9 mouse cellular contexts compared by ENCODE assay signal in the genomic region with DNA sequence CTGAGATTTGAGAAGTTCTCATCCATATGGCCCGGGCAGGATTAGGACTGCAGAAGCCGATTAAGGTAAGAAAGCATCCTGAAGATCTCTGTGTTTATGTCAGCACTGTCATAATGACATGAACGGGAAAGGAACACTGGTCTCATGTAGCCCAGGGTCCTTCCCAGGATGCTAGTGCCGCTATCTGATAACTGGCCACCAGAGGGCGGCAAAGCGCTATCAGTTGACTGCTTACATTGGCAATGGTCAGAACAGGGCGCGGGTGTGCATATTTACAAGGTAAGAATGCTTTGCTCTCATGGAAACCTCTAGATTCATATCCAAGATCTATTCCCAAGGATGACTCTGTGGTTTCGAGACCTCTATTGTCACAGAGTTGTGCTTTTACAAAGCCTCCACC. TPM values are rescaled to one million over a fixed set of nuclear protein-coding genes. Genes with fewer than 3 reads are reported as not detected.
DNase-seq lines count a peak whose midpoint lies in the region; ATAC-seq and TF ChIP-seq lines count a peak whose summit lies in the region.
"Had no signal": no experiment of that assay in that cellular context is flagged by ENCODE, and none has a peak within 500 bp of the region (broad histone marks: within the 10 kb centered on the region; RNA-seq: fewer than 3 reads in every experiment).

No protein-coding gene starts in this region.

- no peak overlapping the region for H3K4me3 ChIP-seq in CH12.LX (replicated peaks in 1 of 3; ENCODE audit: low read depth in 2 of 3, low read length in 2 of 3, poor library complexity in 1 of 3)
- no peak overlapping the region for H3K4me3 ChIP-seq in forebrain, embryonic 10.5 days
- H3K4me3 ChIP-seq in lung, embryonic 14.5 days (ENCODE audit: low read depth, low read length), result no peak overlapping the region
- H3K4me3 ChIP-seq: embryonic facial prominence, embryonic 15.5 days had no signal

- in situ Hi-C loops in CH12.LX (cut with MboI; ENCODE audit: low pct_ligation_motif_present, low pct_unique_long_range_greater_than_20kb, low sequenced_read_pairs), result loop anchor here (25.0 kb wide), 2 partner anchors 1499 to 1824 kb away; partner anchors contain the start of gene Aktip

- no peaks in the 10 kb centered on the region for H3K27me3 ChIP-seq in CH12.LX (replicated peaks)
- H3K27me3 ChIP-seq in forebrain, embryonic 10.5 days (ENCODE audit: poor library complexity, severe bottlenecking), result no peaks in the 10 kb centered on the region
- H3K27me3 ChIP-seq in lung, embryonic 14.5 days (ENCODE audit: insufficient read depth, low read length), result no peaks in the 10 kb centered on the region
- H3K27me3 ChIP-seq: embryonic facial prominence, embryonic 15.5 days had no signal

- H3K4me1 ChIP-seq in CH12.LX (ENCODE audit: control insufficient read depth in 1 of 2, insufficient read depth in 2 of 2), result no peaks in the 10 kb centered on the region
- no peaks in the 10 kb centered on the region for H3K4me1 ChIP-seq in forebrain, embryonic 10.5 days
- no peaks in the 10 kb centered on the region for H3K4me1 ChIP-seq in lung, embryonic 14.5 days (ENCODE audit: insufficient read depth)
- H3K4me1 ChIP-seq: embryonic facial prominence, embryonic 15.5 days had no signal

- intact Hi-C loops in heart, postnatal 10 days (cut with DNase I), result loop anchor here (1.0 to 10.0 kb wide), 4 partner anchors 37 to 483 kb away; partner anchors contain the start of gene Ces1a

- peak; percentile 76 for ATAC-seq in lung, embryonic 14.5 days (ENCODE audit: insufficient read depth)

- no peak overlapping the region for H3K4me2 ChIP-seq in CH12.LX (ENCODE audit: insufficient read depth, low read depth, poor library complexity, severe bottlenecking)
- H3K4me2 ChIP-seq in lung, embryonic 14.5 days, result no peak overlapping the region
- H3K4me2 ChIP-seq: embryonic facial prominence, embryonic 15.5 days had no signal

- peak; percentile 64 for DNase-seq in CH12.LX (ENCODE audit: extremely low read depth)
- peak; percentile 83 for DNase-seq in brain, adult 2 months (ENCODE audit: low read depth, low spot score)
- peak; percentile 82 for DNase-seq in forebrain, embryonic 10.5 days (ENCODE audit: extremely low spot score, low spot score)
- peak; percentile 85 to 92 for DNase-seq in heart, postnatal 10 days
- peak; percentile 37 for DNase-seq in large intestine, adult 2 months (ENCODE audit: low read depth, low spot score)
- DNase-seq in lung, embryonic 14.5 days, result peak; percentile 97
- DNase-seq in ovary, adult 18-20 months (ENCODE audit: low spot score), result peak; percentile 32
- DNase-seq in thymus, postnatal 25 days, result peak; percentile 61

- no peaks in the 10 kb centered on the region for H3K36me3 ChIP-seq in CH12.LX (replicated peaks in 1 of 2; ENCODE audit: control insufficient read depth in 1 of 2, insufficient read depth in 1 of 2, low read length in 1 of 2)
- no peaks in the 10 kb centered on the region for H3K36me3 ChIP-seq in forebrain, embryonic 10.5 days (replicated peaks)
- H3K36me3 ChIP-seq in lung, embryonic 14.5 days (ENCODE audit: insufficient read depth), result no peaks in the 10 kb centered on the region
- H3K36me3 ChIP-seq: embryonic facial prominence, embryonic 15.5 days had no signal

- peaks cover 2% of the 10 kb centered on the region for H3K9me3 ChIP-seq in CH12.LX (replicated peaks; ENCODE audit: low read length)
- no peaks in the 10 kb centered on the region for H3K9me3 ChIP-seq in forebrain, embryonic 10.5 days
- no peaks in the 10 kb centered on the region for H3K9me3 ChIP-seq in lung, embryonic 14.5 days (ENCODE audit: low read depth, low read length)
- H3K9me3 ChIP-seq: embryonic facial prominence, embryonic 15.5 days had no signal

- no peak for TF ChIP-seq EP300 in CH12.LX (IDR thresholded peaks at IDR 0.05; ENCODE audit: low read length)

- peak; percentile 80 to 81 for TF ChIP-seq CTCF in CH12.LX (conservative IDR thresholded peaks at IDR 0.05 in 1 of 2, IDR thresholded peaks at IDR 0.05 in 1 of 2; ENCODE audit: low read depth in 2 of 2, low read length in 2 of 2)
- TF ChIP-seq CTCF in lung, embryonic 14.5 days (IDR thresholded peaks at IDR 0.05; ENCODE audit: low read depth), result peak; percentile 98

- H3K79me2 ChIP-seq in CH12.LX (replicated peaks; ENCODE audit: control insufficient read depth, extremely low read depth, insufficient read depth, poor library complexity, severe bottlenecking), result no peaks in the 10 kb centered on the region

- dilution Hi-C loops in CH12.LX (cut with MboI; ENCODE audit: extremely low pct_ligation_motif_present, extremely low pct_unique_long_range_greater_than_20kb, low sequenced_read_pairs), result no loop called here

- WGBS in forebrain, embryonic 10.5 days, result 12% methylated on average over 9 of the region's 9 CpGs
- 7% methylated on average over 9 of the region's 9 CpGs for WGBS in large intestine, adult 2 months
- whole genome bisulfite sequencing in lung, embryonic 14.5 days, result 7% methylated on average over 9 of the region's 9 CpGs

- no peak overlapping the region for H3K27ac ChIP-seq in CH12.LX (ENCODE audit: insufficient read depth, low read depth)
- H3K27ac ChIP-seq in forebrain, embryonic 10.5 days, result no peak overlapping the region
- no peak overlapping the region for H3K27ac ChIP-seq in lung, embryonic 14.5 days (ENCODE audit: low read depth)
- H3K27ac ChIP-seq: embryonic facial prominence, embryonic 15.5 days had no signal

- H3K9ac ChIP-seq in CH12.LX (ENCODE audit: insufficient read depth, low read depth), result no peak overlapping the region
- no peak overlapping the region for H3K9ac ChIP-seq in lung, embryonic 14.5 days
- H3K9ac ChIP-seq: embryonic facial prominence, embryonic 15.5 days had no signal

- no peak for TF ChIP-seq POLR2A in CH12.LX (IDR thresholded peaks at IDR 0.05; ENCODE audit: low read depth, low read length)

- TF ChIP-seq RAD21 in CH12.LX (IDR thresholded peaks at IDR 0.05; ENCODE audit: low read depth, low read length), result peak; percentile 70

TF ChIP-seq in CH12.LX, 34 proteins besides CTCF, POLR2A, EP300 and RAD21:
- TF ChIP-seq MEF2A (IDR thresholded peaks at IDR 0.05; ENCODE audit: borderline replicate concordance, low read depth, low read length), result no peak
- TF ChIP-seq SMC3 (IDR thresholded peaks at IDR 0.05; ENCODE audit: low read depth, low read length), result peak; percentile 58

RNA-seq across cellular contexts. Expression of gene Ces1a, which starts 36.6 kb away (rescaled TPM):
- total RNA-seq in CH12.LX (2012; rRNA removed) (not detected in 2 replicates), CH12.LX (2014; rRNA removed) (not detected in 2 replicates)
- not detected in 2 replicates for polyA plus RNA-seq in CH12.LX (2012; ENCODE audit: insufficient read length, low read depth)
- polyA plus RNA-seq in forebrain, embryonic 10.5 days (2016; fragmentation: Nextera tagmentation; extraction: Ambion mirVana), result not detected in 2 replicates
- total RNA-seq in heart, postnatal 10 days (2021), result not detected
- not detected in 2 replicates for polyA plus RNA-seq in large intestine, adult 2 months (2012; rRNA removed)
- polyA plus RNA-seq in lung, embryonic 14.5 days (2014; fragmentation: Nextera tagmentation; extraction: Ambion mirVana), result not detected in 2 replicates

RNA-seq across cellular contexts. Expression of gene Slc6a2, which starts 51.6 kb away (rescaled TPM):
- not detected in 2 replicates for total RNA-seq in CH12.LX (2012; rRNA removed)
- total RNA-seq in CH12.LX (2014; rRNA removed), result not detected in 2 replicates
- not detected in 2 replicates for polyA plus RNA-seq in CH12.LX (2012; ENCODE audit: insufficient read length, low read depth)
- polyA plus RNA-seq in forebrain, embryonic 10.5 days (2016; fragmentation: Nextera tagmentation; extraction: Ambion mirVana), result 0.02 TPM in 1 of 2 replicates, not detected in the other
- under 1 TPM; 0.10 to 0.12 TPM for total RNA-seq in heart, postnatal 10 days (2021)
- polyA plus RNA-seq in large intestine, adult 2 months (2012; rRNA removed), result 0.01 and 0.03 TPM in 2 replicates
- polyA plus RNA-seq in lung, embryonic 14.5 days (2014; fragmentation: Nextera tagmentation; extraction: Ambion mirVana), result 0.08 and 0.16 TPM in 2 replicates

Comparison
In these comparisons a context has a peak if more than half of its experiments do, and no peak if none do; other contexts are left out.
1. DNase-seq: peak in every context shown above with its lines; median percentile 97 in lung, embryonic 14.5 days; 88 in heart, postnatal 10 days; 83 in brain, adult 2 months; 82 in forebrain, embryonic 10.5 days; 64 in CH12.LX; 61 in thymus, postnatal 25 days; 37 in large intestine, adult 2 months; 32 in ovary, adult 18-20 months.